Mouse (Mus musculus) layer of hippocampus, postnatal 14 days (tissue): ENCODE data around the gene Postn. TPM values are rescaled to one million over a fixed set of nuclear protein-coding genes. Genes with fewer than 3 reads are reported as not detected.

Source experiments
- DNase-seq, 2 experiments: peaks; one replicate each; pipeline ENCODE4 v3.0.0; 2021 to 2022; ENCODE audit warnings: low spot score in 2 of 2, mixed read lengths in 1 of 2
- total RNA-seq, 2 experiments: library from RNA; stranded (reverse); gene quantifications; 2 replicates each; pipeline ENCODE4 v1.2.3; 2021

The Postn gene
- total RNA-seq, 2 experiments from 2014 or later, result 2.5 to 4.0 TPM

DNA sequence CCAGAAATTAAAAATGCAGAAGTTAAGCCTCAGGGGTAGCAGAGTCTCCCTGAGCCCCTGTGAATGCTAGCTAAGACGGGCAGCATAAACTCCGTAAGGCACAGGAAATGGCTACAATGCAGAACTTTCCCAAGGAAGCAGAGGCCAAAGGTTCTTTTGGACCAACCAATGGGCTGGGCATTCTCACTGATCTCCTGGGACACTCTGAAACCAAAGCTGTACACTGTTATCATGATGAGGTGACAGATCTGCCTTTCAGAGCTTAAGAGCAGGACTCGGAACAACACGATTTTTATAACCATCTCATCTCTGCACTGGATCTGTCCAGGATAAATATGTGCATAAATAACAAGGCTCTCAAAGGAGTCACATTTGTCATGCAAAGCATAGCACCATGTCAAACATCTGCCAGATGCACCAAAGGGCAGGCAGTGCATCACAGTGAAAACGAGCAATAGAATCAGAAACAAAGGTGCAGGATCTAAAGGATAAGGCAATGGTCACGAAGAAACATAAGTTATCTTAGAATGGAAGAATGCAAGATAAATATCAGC is 57.0 kb downstream of the Postn start:
- DNase-seq, result no peak

GRCm38 (mm10) chr3:54420189-54420928 is 59.5 kb downstream of the Postn start:
- no peak for DNase-seq

DNA sequence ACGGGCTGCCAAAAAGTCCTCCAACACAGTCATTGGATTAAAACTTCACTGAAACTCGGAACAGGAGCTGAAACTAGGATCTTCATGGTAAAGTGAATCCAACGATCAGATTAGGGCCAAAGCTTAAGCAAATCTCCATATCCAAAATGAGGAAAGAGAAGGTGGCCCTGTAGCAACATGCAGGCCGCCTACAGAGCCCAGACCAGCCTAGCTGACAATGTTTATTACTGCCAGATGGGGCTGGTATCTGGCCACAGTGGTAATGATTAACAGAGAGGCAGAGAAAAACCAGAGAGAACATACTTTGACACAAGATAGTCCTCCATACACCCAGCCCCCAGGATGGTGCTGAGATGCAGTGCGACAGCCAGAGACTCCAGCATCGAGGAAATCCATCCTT is 60.1 kb downstream of the Postn start:
- DNase-seq, result no peak

DNA sequence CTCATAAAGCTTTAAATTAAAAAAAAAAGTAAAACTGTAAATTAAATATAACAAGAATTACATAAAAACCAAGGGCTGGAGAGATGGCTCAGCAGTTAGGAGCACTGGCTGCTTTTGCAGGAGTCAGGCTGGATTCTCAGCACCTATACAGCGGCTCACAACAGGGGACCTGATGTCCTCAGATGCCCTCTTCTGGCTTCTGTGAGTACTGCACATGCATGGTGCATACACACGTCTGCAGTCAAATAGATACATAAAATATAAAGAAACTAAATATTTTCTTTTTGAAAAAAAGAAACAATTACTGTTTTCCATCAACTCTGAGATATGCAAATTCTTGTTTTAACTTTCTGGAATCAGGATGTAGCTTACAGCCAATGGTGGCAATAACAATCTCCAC is 60.8 kb downstream of the Postn start:
- DNase-seq, result no peak

DNA sequence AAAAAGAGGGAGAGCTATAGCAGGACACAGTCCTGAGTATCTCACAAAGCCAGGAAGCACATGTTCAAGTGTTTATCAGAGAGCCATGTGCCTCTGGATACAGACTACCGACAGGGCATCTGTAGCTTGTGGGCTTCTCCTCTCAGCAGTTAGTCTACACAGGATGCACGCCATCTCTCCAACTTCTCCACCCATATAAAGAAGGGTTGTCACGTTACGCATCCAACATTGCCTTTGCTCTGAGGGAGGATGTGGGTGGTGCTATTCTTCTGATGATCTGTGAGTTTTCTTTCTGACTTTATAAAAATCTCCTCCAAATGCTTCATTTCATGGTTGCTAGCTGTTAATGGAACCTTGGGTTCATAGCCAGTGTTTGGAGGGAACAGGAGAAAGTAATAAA is 63.2 kb downstream of the Postn start:
- no peak for DNase-seq

DNA sequence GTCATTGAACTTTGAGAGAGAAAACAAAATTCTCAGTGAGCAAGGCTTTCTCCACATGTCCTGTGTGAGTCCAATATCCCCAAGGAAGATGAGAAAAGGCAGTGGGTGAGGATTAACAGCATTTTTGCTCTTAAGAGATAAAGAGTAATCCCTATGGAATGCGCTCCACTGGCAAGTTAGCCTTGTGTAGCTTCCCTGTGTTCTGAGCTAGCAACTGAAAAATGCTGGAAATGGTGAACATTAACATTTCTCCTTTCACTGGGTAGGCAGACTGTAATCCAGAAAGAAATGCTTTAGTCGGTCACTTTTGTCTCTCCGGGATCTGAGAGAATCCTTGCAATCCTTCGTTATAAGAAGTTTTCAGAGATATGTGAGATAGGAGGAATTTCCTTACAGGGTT is 70.8 kb downstream of the Postn start:
- DNase-seq, result no peak

GRCm38 (mm10) chr3:54432167-54432566 is 71.3 kb downstream of the Postn start:
- DNase-seq, result no peak

- DNase-seq, result no peak
Observed at GRCm38 (mm10) chr3:54432605-54433004, 71.7 kb downstream of the Postn start.

- DNase-seq, result no peak
Observed at GRCm38 (mm10) chr3:54434571-54434970, 73.7 kb downstream of the Postn start.

DNA sequence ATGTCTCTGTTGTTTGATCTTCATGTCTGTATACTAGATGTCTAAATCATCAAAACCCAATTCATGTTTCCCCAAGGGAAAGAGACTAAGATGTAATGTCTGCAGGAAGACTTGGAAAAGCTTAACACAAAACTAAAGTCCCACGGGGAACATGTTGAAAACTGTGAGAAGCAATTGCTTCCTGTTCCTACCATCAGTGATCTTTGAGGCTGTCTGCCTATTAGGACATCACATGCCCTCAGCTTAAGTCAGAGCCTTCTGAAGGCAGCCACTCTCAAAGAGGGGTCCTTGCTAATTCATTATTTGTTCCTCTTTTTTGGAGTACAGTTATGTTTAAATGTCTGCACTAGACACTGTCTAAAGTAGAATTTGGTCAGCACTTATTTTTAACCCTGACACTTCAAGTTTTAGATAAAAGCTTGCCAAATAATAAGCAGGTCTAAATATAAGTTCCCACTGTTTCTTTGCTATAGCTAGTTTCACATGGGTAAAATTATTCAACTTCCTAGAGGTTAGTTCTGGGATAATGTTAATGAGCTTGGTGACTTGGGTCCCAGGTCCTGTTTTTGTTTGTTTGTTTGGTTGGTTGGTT is 75.6 kb downstream of the Postn start:
- DNase-seq, result no peak

Other genes starting within 250 kb of the Postn start
- gene Trpc4, start 205.1 kb upstream of the Postn start, total RNA-seq, result 10 to 100 TPM; 58.1 to 70.9 TPM